ENCODE assay signal across 10 mouse cellular contexts in genomic region chr4:40220437-40220836, GRCm38 (mm10). TPM values are rescaled to one million over a fixed set of nuclear protein-coding genes. Genes with fewer than 3 reads are reported as not detected.
DNase-seq lines count a peak whose midpoint lies in the region; ATAC-seq and TF ChIP-seq lines count a peak whose summit lies in the region.
"Had no signal": no experiment of that assay in that cellular context is flagged by ENCODE, and none has a peak within 500 bp of the region (broad histone marks: within the 10 kb centered on the region; RNA-seq: fewer than 3 reads in every experiment).

No protein-coding gene starts in this region.

- intact Hi-C loops in left cerebral cortex, postnatal 14 days (cut with DNase I): no loop called here

- 0 out of 2 replicates have a peak, but pooled peaks cover 2% of the 10 kb centered on the region for H3K4me1 ChIP-seq in heart, embryonic 11.5 days (ENCODE audit: control insufficient read depth, insufficient read depth, low read length)
- peaks cover 3 to 19% of the 10 kb centered on the region in 2 experiments; a peak in 2 of 4 replicates for H3K4me1 ChIP-seq in ES-E14 (ENCODE audit: control insufficient read depth in 2 of 2, insufficient read depth in 2 of 2, low read length in 2 of 2, poor library complexity in 1 of 2)
- H3K4me1 ChIP-seq in forebrain, embryonic 16.5 days (replicated peaks; ENCODE audit: control insufficient read depth, insufficient read depth, low read length): 0 out of 2 replicates have a peak, but pooled peaks cover 4% of the 10 kb centered on the region
- H3K4me1 ChIP-seq in midbrain, embryonic 12.5 days: peaks cover 9% of the 10 kb centered on the region; the same call in 1 of the 2 replicates
- H3K4me1 ChIP-seq in intestine, embryonic 15.5 days (replicated peaks): no peaks in the 10 kb centered on the region

- H3K9me3 ChIP-seq in heart, embryonic 11.5 days (replicated peaks; ENCODE audit: control insufficient read depth, low read length): no peaks in the 10 kb centered on the region
- H3K9me3 ChIP-seq in ES-E14 (ENCODE audit: control insufficient read depth, insufficient read depth, low read depth, low read length): no peaks in the 10 kb centered on the region
- no peaks in the 10 kb centered on the region for H3K9me3 ChIP-seq in forebrain, embryonic 16.5 days (ENCODE audit: control insufficient read depth, low read length)
- H3K9me3 ChIP-seq in midbrain, embryonic 12.5 days: no peaks in the 10 kb centered on the region
- no peaks in the 10 kb centered on the region for H3K9me3 ChIP-seq in intestine, embryonic 15.5 days

- H3K4me3 ChIP-seq in heart, embryonic 11.5 days (ENCODE audit: low read depth, low read length): peak overlapping the region; percentile 0; the same call in 1 of the 2 replicates
- peak overlapping the region; percentile 54 to 62 for H3K4me3 ChIP-seq in ES-E14 (ENCODE audit: insufficient read depth in 1 of 2, low read depth in 1 of 2, low read length in 2 of 2, poor library complexity in 1 of 2, severe bottlenecking in 1 of 2)
- H3K4me3 ChIP-seq in forebrain, embryonic 16.5 days (replicated peaks; ENCODE audit: low read length): peak overlapping the region; percentile 4; the same call in 1 of the 2 replicates
- H3K4me3 ChIP-seq in midbrain, embryonic 12.5 days: no peak overlapping the region
- no peak overlapping the region for H3K4me3 ChIP-seq in intestine, embryonic 15.5 days (replicated peaks)
- H3K4me3 ChIP-seq: layer of hippocampus, adult 2 months had no signal

- no peak for ATAC-seq in heart, embryonic 11.5 days (replicated peaks; ENCODE audit: insufficient number of reproducible peaks, low FRiP score, low TSS enrichment)
- no peak for ATAC-seq in forebrain, embryonic 16.5 days
- ATAC-seq in midbrain, embryonic 12.5 days (ENCODE audit: low FRiP score, low read depth): no peak
- ATAC-seq in intestine, embryonic 15.5 days: no peak
- ATAC-seq: activated CD4-positive, CD25-positive, alpha-beta regulatory T cell, adult 4 months had no signal

- peak overlapping the region; percentile 51 for H3K4me2 ChIP-seq in heart, embryonic 11.5 days
- H3K4me2 ChIP-seq in forebrain, embryonic 16.5 days (ENCODE audit: low read length): peak overlapping the region; percentile 33
- H3K4me2 ChIP-seq in midbrain, embryonic 12.5 days (replicated peaks): peak overlapping the region; percentile 30
- no peak overlapping the region for H3K4me2 ChIP-seq in intestine, embryonic 15.5 days (replicated peaks)

- no peak for DNase-seq in heart, adult 9 months (ENCODE audit: low spot score in 2 of 2)
- peak; percentile 67 for DNase-seq in ES-E14 (ENCODE audit: low read depth, low spot score)
- DNase-seq in kidney, adult 11 months: no peak
- DNase-seq in left cerebral cortex, postnatal 14 days (ENCODE audit: low spot score in 2 of 2): no peak

- 12% methylated on average over 12 of the region's 12 CpGs for WGBS in heart, embryonic 11.5 days (ENCODE audit: insufficient replicate concordance)
- 18% methylated on average over 12 of the region's 12 CpGs for WGBS in forebrain, embryonic 16.5 days
- WGBS in midbrain, embryonic 12.5 days: 23% methylated on average over 12 of the region's 12 CpGs
- WGBS in intestine, embryonic 15.5 days: 28% methylated on average over 12 of the region's 12 CpGs

- H3K27ac ChIP-seq in heart, embryonic 11.5 days (ENCODE audit: low read depth, low read length): no peak overlapping the region
- H3K27ac ChIP-seq in ES-E14 (ENCODE audit: insufficient read depth, low read depth, low read length, poor library complexity, severe bottlenecking): peak overlapping the region; percentile 91
- H3K27ac ChIP-seq in forebrain, embryonic 16.5 days (ENCODE audit: low read length): no peak overlapping the region
- H3K27ac ChIP-seq in midbrain, embryonic 12.5 days (replicated peaks): no peak overlapping the region
- no peak overlapping the region for H3K27ac ChIP-seq in intestine, embryonic 15.5 days
- H3K27ac ChIP-seq: layer of hippocampus, adult 2 months had no signal

- H3K27me3 ChIP-seq in heart, embryonic 11.5 days (ENCODE audit: control insufficient read depth, insufficient read depth, low read length): peaks cover 5% of the 10 kb centered on the region; the same call in 1 of the 2 replicates
- H3K27me3 ChIP-seq in forebrain, embryonic 16.5 days (replicated peaks; ENCODE audit: control insufficient read depth, insufficient read depth, low read length): no peaks in the 10 kb centered on the region
- no peaks in the 10 kb centered on the region; the same call in 1 of the 2 replicates for H3K27me3 ChIP-seq in midbrain, embryonic 12.5 days
- H3K27me3 ChIP-seq in intestine, embryonic 15.5 days (replicated peaks): no peaks in the 10 kb centered on the region

- H3K36me3 ChIP-seq in heart, embryonic 11.5 days (ENCODE audit: control insufficient read depth, insufficient read depth, low read length): no peaks in the 10 kb centered on the region
- peaks cover 4% of the 10 kb centered on the region for H3K36me3 ChIP-seq in ES-E14 (ENCODE audit: control insufficient read depth, insufficient read depth, low read length, poor library complexity, severe bottlenecking)
- no peaks in the 10 kb centered on the region for H3K36me3 ChIP-seq in forebrain, embryonic 16.5 days (ENCODE audit: control insufficient read depth, insufficient read depth)
- H3K36me3 ChIP-seq in midbrain, embryonic 12.5 days: no peaks in the 10 kb centered on the region
- H3K36me3 ChIP-seq in intestine, embryonic 15.5 days: no peaks in the 10 kb centered on the region

- no peak overlapping the region for H3K9ac ChIP-seq in heart, embryonic 11.5 days (ENCODE audit: low read depth, low read length)
- H3K9ac ChIP-seq in ES-E14 (ENCODE audit: insufficient read depth, low read depth, low read length, poor library complexity, severe bottlenecking): peak overlapping the region; percentile 69; the same call in 1 of the 2 replicates
- no peak overlapping the region; the same call in 1 of the 2 replicates for H3K9ac ChIP-seq in forebrain, embryonic 16.5 days (replicated peaks; ENCODE audit: low read depth, low read length)
- H3K9ac ChIP-seq in midbrain, embryonic 12.5 days (replicated peaks): no peak overlapping the region
- H3K9ac ChIP-seq in intestine, embryonic 15.5 days: no peak overlapping the region

- in situ Hi-C loops in ES-E14 (cut with MboI; ENCODE audit: low sequenced_read_pairs in 2 of 2, unreplicated experiment in 2 of 2): no loop called here

TF ChIP-seq in ES-E14, 5 proteins besides CTCF, POLR2A, EP300 and RAD21:
- TF ChIP-seq HCFC1 (IDR thresholded peaks at IDR 0.05; ENCODE audit: borderline replicate concordance, insufficient read depth, low read length) (no peak), CHD2 (IDR thresholded peaks at IDR 0.05; ENCODE audit: low read depth, low read length) (no peak), MAFK (IDR thresholded peaks at IDR 0.05; ENCODE audit: insufficient read depth, low read depth, low read length) (no peak), ZC3H11A (IDR thresholded peaks at IDR 0.05; ENCODE audit: borderline replicate concordance, low read depth, low read length) (no peak), ZNF384 (IDR thresholded peaks at IDR 0.05; ENCODE audit: low read depth, low read length) (no peak)

RNA-seq across cellular contexts. Expression of gene Ddx58, which starts 19.2 kb away (rescaled TPM):
- polyA plus RNA-seq in heart, embryonic 11.5 days (2014; fragmentation: Nextera tagmentation; extraction: Ambion mirVana): 5.3 and 5.8 TPM in 2 replicates
- 14.5 and 19.0 TPM in 2 replicates for total RNA-seq in ES-E14 (2012; rRNA removed)
- polyA plus RNA-seq in forebrain, embryonic 16.5 days (2015; fragmentation: Nextera tagmentation; extraction: Ambion mirVana): 2.5 and 4.5 TPM in 2 replicates
- 3.4 and 5.7 TPM in 2 replicates for polyA plus RNA-seq in midbrain, embryonic 12.5 days (2016; fragmentation: Nextera tagmentation; extraction: Ambion mirVana)
- polyA plus RNA-seq in intestine, embryonic 15.5 days (2015; fragmentation: Nextera tagmentation; extraction: Ambion mirVana): 8.5 and 10.0 TPM in 2 replicates
- total RNA-seq in left cerebral cortex, postnatal 14 days (2021): 1 to 10 TPM; 3.1 to 5.1 TPM

RNA-seq across cellular contexts. Expression of gene Smim27, which starts 48.9 kb away (rescaled TPM):
- 29.0 and 32.0 TPM in 2 replicates for polyA plus RNA-seq in heart, embryonic 11.5 days (2014; fragmentation: Nextera tagmentation; extraction: Ambion mirVana)
- 2.1 and 3.9 TPM in 2 replicates for total RNA-seq in ES-E14 (2012; rRNA removed)
- polyA plus RNA-seq in forebrain, embryonic 16.5 days (2015; fragmentation: Nextera tagmentation; extraction: Ambion mirVana): 16.7 and 18.3 TPM in 2 replicates
- 30.8 and 34.2 TPM in 2 replicates for polyA plus RNA-seq in midbrain, embryonic 12.5 days (2016; fragmentation: Nextera tagmentation; extraction: Ambion mirVana)
- 36.0 and 42.0 TPM in 2 replicates for polyA plus RNA-seq in intestine, embryonic 15.5 days (2015; fragmentation: Nextera tagmentation; extraction: Ambion mirVana)
- total RNA-seq in left cerebral cortex, postnatal 14 days (2021): 10 to 100 TPM; 10.5 to 11.6 TPM

RNA-seq across cellular contexts. Expression of gene Topors, which starts 49.2 kb away (rescaled TPM):
- 34.5 and 35.5 TPM in 2 replicates for polyA plus RNA-seq in heart, embryonic 11.5 days (2014; fragmentation: Nextera tagmentation; extraction: Ambion mirVana)
- total RNA-seq in ES-E14 (2012; rRNA removed): 39.5 and 69.3 TPM in 2 replicates
- polyA plus RNA-seq in forebrain, embryonic 16.5 days (2015; fragmentation: Nextera tagmentation; extraction: Ambion mirVana): 38.1 and 43.6 TPM in 2 replicates
- 50.2 and 51.1 TPM in 2 replicates for polyA plus RNA-seq in midbrain, embryonic 12.5 days (2016; fragmentation: Nextera tagmentation; extraction: Ambion mirVana)
- polyA plus RNA-seq in intestine, embryonic 15.5 days (2015; fragmentation: Nextera tagmentation; extraction: Ambion mirVana): 36.5 and 38.3 TPM in 2 replicates
- total RNA-seq in left cerebral cortex, postnatal 14 days (2021): 10 to 100 TPM; 16.6 to 18.5 TPM

RNA-seq across cellular contexts. Expression of gene Ndufb6, which starts 58.8 kb away (rescaled TPM):
- polyA plus RNA-seq in heart, embryonic 11.5 days (2014; fragmentation: Nextera tagmentation; extraction: Ambion mirVana): 476 and 490 TPM in 2 replicates
- total RNA-seq in ES-E14 (2012; rRNA removed): 260 and 270 TPM in 2 replicates
- polyA plus RNA-seq in forebrain, embryonic 16.5 days (2015; fragmentation: Nextera tagmentation; extraction: Ambion mirVana): 270 and 276 TPM in 2 replicates
- polyA plus RNA-seq in midbrain, embryonic 12.5 days (2016; fragmentation: Nextera tagmentation; extraction: Ambion mirVana): 252 and 265 TPM in 2 replicates
- polyA plus RNA-seq in intestine, embryonic 15.5 days (2015; fragmentation: Nextera tagmentation; extraction: Ambion mirVana): 384 and 393 TPM in 2 replicates
- total RNA-seq in left cerebral cortex, postnatal 14 days (2021): 100 to 1,000 TPM; 207 to 219 TPM

Comparison
In these comparisons a context has a peak if more than half of its experiments do, and no peak if none do; other contexts are left out.
1. H3K4me3 ChIP-seq: peak in heart, embryonic 11.5 days (single experiment), ES-E14 (2 of 2) and forebrain, embryonic 16.5 days (single experiment); none in midbrain, embryonic 12.5 days (single experiment) and intestine, embryonic 15.5 days (single experiment).